Mouse (Mus musculus) hindbrain, postnatal 0 days (tissue): ENCODE results near the gene Sh3gl1. TPM values are rescaled to one million over a fixed set of nuclear protein-coding genes. Genes with fewer than 3 reads are reported as not detected.

Experiments
- ATAC-seq: fragments of 200-750 bp; cut with Nextera tagmentation; 2 replicates; pipeline ENCODE4 v1.8.0; 2017; ENCODE audit warnings: mild to moderate bottlenecking, moderate TSS enrichment, moderate library complexity
- DNase-seq: peaks from one replicate; pipeline ENCODE4 v3.0.0-alpha.2; 2015; ENCODE audit warnings: low spot score
- H3K27ac ChIP-seq: fragments of 300-500 bp; sonication (generic); 2 replicates; pipeline ENCODE4 v1.5.1; 2014; ENCODE audit warnings: mild to moderate bottlenecking
- H3K27me3 ChIP-seq: fragments of 300-500 bp; sonication (generic); 2 replicates; pipeline ENCODE4 v1.6.1; 2014; ENCODE audit warnings: low read length, mixed read lengths; ENCODE audit not compliant: insufficient read depth
- H3K36me3 ChIP-seq: fragments of 300-500 bp; sonication (generic); 2 replicates; pipeline ENCODE4 v1.6.1; 2014; ENCODE audit warnings: low read length, mixed read lengths; ENCODE audit not compliant: insufficient read depth
- H3K4me1 ChIP-seq: fragments of 300-500 bp; sonication (generic); 2 replicates; pipeline ENCODE4 v1.6.1; 2014; ENCODE audit warnings: antibody characterized with exemption, low read length, mixed read lengths; ENCODE audit not compliant: insufficient read depth
- H3K4me2 ChIP-seq: fragments of 300-500 bp; sonication (generic); 2 replicates; pipeline ENCODE4 v1.6.1; 2014; ENCODE audit warnings: low read depth, mild to moderate bottlenecking, low read length, moderate library complexity, mixed read lengths
- H3K4me3 ChIP-seq: fragments of 300-500 bp; sonication (generic); 2 replicates; pipeline ENCODE4 v1.5.1; 2014; ENCODE audit warnings: low read length
- H3K9ac ChIP-seq: fragments of 300-500 bp; sonication (generic); replicated peaks from 2 replicates; pipeline ENCODE4 v1.6.1; 2014; ENCODE audit warnings: mild to moderate bottlenecking, low read length, moderate library complexity, mixed read lengths
- H3K9me3 ChIP-seq: fragments of 300-500 bp; sonication (generic); 2 replicates; pipeline ENCODE4 v1.6.1; 2016; ENCODE audit warnings: low read length, mixed read lengths
- CTCF ChIP-seq: IDR thresholded peaks from 2 replicates; pipeline ENCODE4 v1.5.1; 2016; ENCODE audit warnings: antibody characterized with exemption, control low read depth, low read depth
- WGBS: fragments of 180-500 bp; shearing (Covaris S2); extraction: QIAGEN DNeasy Blood & Tissue Kit; methylation state at CpG from one replicate; pipeline ENCODE4 v1.1.7; 2014; 5-methylcytosine and 5-hydroxymethylcytosine counted together
- polyA plus RNA-seq: library from polyadenylated mRNA; unstranded; fragments of >200 nt; fragmentation: Nextera tagmentation; extraction: Ambion mirVana; gene quantifications from 2 replicates; pipeline ENCODE4 v1.2.1, GENCODE M21; 2015
- total RNA-seq: library from RNA; depleted of rRNA; stranded (reverse); fragments of >200 nt; gene quantifications from 2 replicates; pipeline ENCODE4 v1.2.3, GENCODE M21; 2014

Gene Sh3gl1
- total and polyA plus RNA-seq, 2 experiments from 2014 or later, result 79.5 to 84.5 TPM

- no peak overlapping the region for H3K9ac ChIP-seq
- H3K36me3 ChIP-seq, result peaks cover 19% of the 10 kb centered on the region; the same call in 1 of the 2 replicates
- peak overlapping the region; percentile 42 for H3K27ac ChIP-seq
- no peaks in the 10 kb centered on the region for H3K9me3 ChIP-seq
- ATAC-seq (no peak), DNase-seq (no peak)
- no peaks in the 10 kb centered on the region for H3K27me3 ChIP-seq
- H3K4me1 ChIP-seq, result peaks cover 3% of the 10 kb centered on the region; the same call in 1 of the 2 replicates
- no peak overlapping the region for H3K4me2 ChIP-seq
- 39% methylated on average over 2 of the region's 2 CpGs for WGBS
- TF ChIP-seq CTCF, result no peak
- no peak overlapping the region for H3K4me3 ChIP-seq
Measured at GRCm38 (mm10) chr17:56022131-56022988, 14.1 kb downstream of the Sh3gl1 start.

GRCm38 (mm10) chr17:56021161-56021910 lies 15.1 kb downstream of the Sh3gl1 start:
- 80% methylated on average over 4 of the region's 4 CpGs for WGBS
- peak; percentile 5 for DNase-seq
- Histone ChIP-seq H3K27me3 (no peaks in the 10 kb centered on the region), H3K9ac (no peak overlapping the region), H3K36me3 (peaks cover 29% of the 10 kb centered on the region; the same call in 1 of the 2 replicates), H3K4me1 (peaks cover 3% of the 10 kb centered on the region; the same call in 1 of the 2 replicates), H3K4me2 (no peak overlapping the region), H3K9me3 (no peaks in the 10 kb centered on the region), H3K27ac (peak overlapping the region; percentile 42; the same call in 1 of the 2 replicates), H3K4me3 (no peak overlapping the region)
- no peak for ATAC-seq
- TF ChIP-seq CTCF, result peak; percentile 29; the same call in 1 of the 2 replicates

GRCm38 (mm10) chr17:56020400-56021084 lies 15.9 kb downstream of the Sh3gl1 start:
- Histone ChIP-seq H3K9ac (no peak overlapping the region), H3K27me3 (no peaks in the 10 kb centered on the region), H3K4me2 (no peak overlapping the region), H3K27ac (peak overlapping the region; percentile 42; the same call in 1 of the 2 replicates), H3K36me3 (peaks cover 37% of the 10 kb centered on the region), H3K4me1 (peaks cover 3% of the 10 kb centered on the region; the same call in 1 of the 2 replicates), H3K9me3 (no peaks in the 10 kb centered on the region), H3K4me3 (no peak overlapping the region)
- ATAC-seq (no peak), DNase-seq (peak; percentile 8)
- WGBS, result 80% methylated on average over 6 of the region's 6 CpGs
- TF ChIP-seq CTCF, result no peak

GRCm38 (mm10) chr17:56018347-56019131 lies 17.9 kb downstream of the Sh3gl1 start:
- Histone ChIP-seq H3K27ac (peak overlapping the region; percentile 64), H3K4me1 (peaks cover 3% of the 10 kb centered on the region; the same call in 1 of the 2 replicates), H3K9ac (no peak overlapping the region), H3K27me3 (no peaks in the 10 kb centered on the region), H3K4me3 (no peak overlapping the region), H3K9me3 (no peaks in the 10 kb centered on the region), H3K4me2 (no peak overlapping the region), H3K36me3 (peaks cover 46% of the 10 kb centered on the region)
- DNase-seq, result peak; percentile 73
- peak; percentile 73 for TF ChIP-seq CTCF
- ATAC-seq, result peak; percentile 65
- 69% methylated on average over 20 of the region's 20 CpGs for WGBS

DNA sequence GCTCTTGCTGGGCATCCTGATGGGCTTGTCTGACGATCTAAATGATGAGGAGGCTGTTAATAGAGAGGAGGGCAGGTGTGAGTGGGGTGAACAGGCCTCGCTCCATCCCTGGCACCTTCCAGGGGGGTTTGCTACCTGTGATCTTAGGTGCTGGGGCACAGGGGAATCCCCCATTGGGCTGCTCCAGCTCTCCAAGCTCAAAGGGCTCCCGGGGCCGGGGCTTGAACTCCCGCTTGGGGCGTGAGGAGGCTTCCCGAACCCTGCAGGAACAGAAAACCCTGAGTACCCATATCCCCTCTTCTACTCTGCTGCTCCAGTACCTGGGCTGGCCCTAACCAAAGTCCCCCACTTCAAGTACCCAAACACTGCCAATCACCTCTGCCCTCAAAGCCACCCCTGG lies 18.6 kb downstream of the Sh3gl1 start:
- peaks cover 3% of the 10 kb centered on the region; the same call in 1 of the 2 replicates for H3K4me1 ChIP-seq
- no peak for TF ChIP-seq CTCF
- H3K4me2 ChIP-seq, result no peak overlapping the region
- H3K9me3 ChIP-seq, result no peaks in the 10 kb centered on the region
- peaks cover 52% of the 10 kb centered on the region for H3K36me3 ChIP-seq
- H3K27me3 ChIP-seq, result no peaks in the 10 kb centered on the region
- H3K27ac ChIP-seq, result peak overlapping the region; percentile 64
- H3K9ac ChIP-seq, result no peak overlapping the region
- WGBS, result 85% methylated on average over 7 of the region's 7 CpGs
- H3K4me3 ChIP-seq, result no peak overlapping the region
- DNase-seq (no peak), ATAC-seq (no peak)
